ENCODE assay signal across 8 mouse cellular contexts in genomic region chr9:20887704-20888385, GRCm38 (mm10). TPM values are rescaled to one million over a fixed set of nuclear protein-coding genes. Genes with fewer than 3 reads are reported as not detected.
DNase-seq lines count a peak whose midpoint lies in the region; ATAC-seq lines count a peak whose summit lies in the region.

Ppan (plus strand) TSS chr9:20888175.

- peak; percentile 97 for DNase-seq in NIH3T3 (ENCODE audit: low read depth)
- peak; percentile 97 to 98 for DNase-seq in cerebellum, postnatal 10 days
- DNase-seq in frontal cortex, postnatal 10 days (ENCODE audit: low spot score in 2 of 2), result peak; percentile 91 to 96
- peak; percentile 95 to 97 for DNase-seq in layer of hippocampus, postnatal 14 days (ENCODE audit: low spot score in 2 of 2)
- peak; percentile 96 for DNase-seq in lung, postnatal 14 days
- DNase-seq in retina, adult 2 months (ENCODE audit: low read depth, low spot score), result peak; percentile 93
- DNase-seq in thymus, postnatal 36 days, result peak; percentile 90 to 94

- under 1% methylated on average over 43 of the region's 43 CpGs for WGBS in hindbrain, embryonic 12.5 days

- H3K27me3 ChIP-seq in hindbrain, embryonic 12.5 days, result no peaks in the 10 kb centered on the region

- peaks cover 35% of the 10 kb centered on the region for H3K36me3 ChIP-seq in hindbrain, embryonic 12.5 days

- H3K4me3 ChIP-seq in hindbrain, embryonic 12.5 days, result peak within 1 kb of the TSS; percentile 86

- H3K4me1 ChIP-seq in hindbrain, embryonic 12.5 days, result peaks cover 16% of the 10 kb centered on the region

- H3K9ac ChIP-seq in hindbrain, embryonic 12.5 days, result peak within 1 kb of the TSS; percentile 80

- ATAC-seq in hindbrain, embryonic 12.5 days (ENCODE audit: low FRiP score), result peak; percentile 96

- peak within 1 kb of the TSS; percentile 88 for H3K4me2 ChIP-seq in hindbrain, embryonic 12.5 days (replicated peaks)

- peak within 1 kb of the TSS; percentile 92 for H3K27ac ChIP-seq in hindbrain, embryonic 12.5 days

- H3K9me3 ChIP-seq in hindbrain, embryonic 12.5 days (replicated peaks), result no peaks in the 10 kb centered on the region

RNA-seq across cellular contexts. Expression of gene Ppan, which starts in this region (rescaled TPM):
- polyA plus RNA-seq in hindbrain, embryonic 12.5 days (2016; fragmentation: Nextera tagmentation; extraction: Ambion mirVana), result 55.1 and 59.5 TPM in 2 replicates
- 10 to 100 TPM; 21.3 to 25.6 TPM for total RNA-seq in layer of hippocampus, postnatal 14 days (2021)

Comparison
In these comparisons a context has a peak if more than half of its experiments do, and no peak if none do; other contexts are left out.
1. Peak in every context shown above with its lines: DNase-seq, ATAC-seq, H3K4me3 ChIP-seq and H3K27ac ChIP-seq.